Mouse (Mus musculus): Measurements from ENCODE around the gene Ncoa7.

DNA sequence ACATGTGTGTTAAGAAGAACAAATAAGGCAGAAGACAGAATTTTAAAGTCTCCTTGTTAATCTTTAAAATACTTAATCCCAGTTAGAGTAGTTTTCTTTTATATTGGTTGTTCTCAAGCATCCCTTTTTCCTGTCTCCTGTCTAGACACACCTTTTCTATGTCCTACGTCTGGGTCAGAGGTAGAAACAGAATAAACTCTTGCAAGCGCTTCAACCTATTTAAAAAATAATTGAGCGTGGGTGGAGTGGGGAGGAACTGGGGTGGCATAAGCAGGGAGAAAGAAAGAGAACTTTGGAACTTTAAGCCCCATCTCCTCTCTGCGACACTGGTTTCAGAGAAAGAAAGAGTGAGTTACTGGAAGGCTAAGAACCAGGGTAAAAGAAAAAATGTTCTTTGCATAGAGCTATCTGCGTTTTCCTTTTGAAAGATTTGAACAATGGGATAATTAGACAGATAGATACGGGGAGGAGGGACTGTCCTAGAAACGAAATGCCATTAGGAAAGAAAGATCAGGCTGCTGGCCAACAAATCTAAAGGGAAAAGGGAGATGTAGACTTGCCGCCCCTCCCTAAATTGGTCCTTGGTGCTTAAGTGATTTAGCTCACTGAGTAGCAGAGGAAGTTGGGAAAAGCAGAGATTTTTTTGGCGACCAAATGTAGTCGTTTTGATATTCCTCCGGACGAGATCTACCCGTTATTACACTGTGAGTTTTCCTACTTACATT lies 42.1 kb upstream of the Ncoa7 start:
- TF ChIP-seq CTCF (IDR thresholded peaks at IDR 0.05; ENCODE audit: borderline replicate concordance, insufficient read depth, low read depth, low read length), result no peak
- TF ChIP-seq POLR2A (IDR thresholded peaks at IDR 0.05; ENCODE audit: borderline replicate concordance, insufficient read depth, low read length), result no peak
